Mouse (Mus musculus): ENCODE measurements around the gene Ube2f. TPM values are rescaled to one million over a fixed set of nuclear protein-coding genes. Genes with fewer than 3 reads are reported as not detected.

Gene Ube2f
- polyA plus RNA-seq, 1 experiment from 2014 or later = 59.2 TPM

- Histone ChIP-seq H3K4me3 (ENCODE audit: low read length) (no peak overlapping the region), H3K27me3 (replicated peaks; ENCODE audit: control insufficient read depth, insufficient read depth, low read length) (no peaks in the 10 kb centered on the region), H3K27ac (ENCODE audit: low read depth, low read length) (peak overlapping the region; percentile 85), H3K4me2 (ENCODE audit: low read length) (no peak overlapping the region), H3K4me1 (ENCODE audit: control insufficient read depth, insufficient read depth, low read depth, low read length) (peaks cover 20% of the 10 kb centered on the region), H3K9me3 (ENCODE audit: control insufficient read depth, low read length) (no peaks in the 10 kb centered on the region), H3K36me3 (ENCODE audit: control insufficient read depth, insufficient read depth, low read length) (no peaks in the 10 kb centered on the region), H3K9ac (ENCODE audit: low read depth, low read length) (no peak overlapping the region)
- WGBS = 84% methylated on average over 1 of the region's 1 CpGs
- ATAC-seq = 0 out of 2 replicates have a peak, but pooled peaks have one; percentile 10
Observed at GRCm38 (mm10) chr1:91211099-91211498, 39.0 kb upstream of the Ube2f start.

GRCm38 (mm10) chr1:91211591-91212008, 38.5 kb upstream of the Ube2f start:
- Histone ChIP-seq H3K9me3 (ENCODE audit: control insufficient read depth, low read length) (no peaks in the 10 kb centered on the region), H3K27me3 (replicated peaks; ENCODE audit: control insufficient read depth, insufficient read depth, low read length) (no peaks in the 10 kb centered on the region), H3K4me1 (ENCODE audit: control insufficient read depth, insufficient read depth, low read depth, low read length) (peaks cover 20% of the 10 kb centered on the region), H3K4me3 (ENCODE audit: low read length) (no peak overlapping the region), H3K27ac (ENCODE audit: low read depth, low read length) (peak overlapping the region; percentile 85), H3K4me2 (ENCODE audit: low read length) (no peak overlapping the region), H3K9ac (ENCODE audit: low read depth, low read length) (no peak overlapping the region), H3K36me3 (ENCODE audit: control insufficient read depth, insufficient read depth, low read length) (no peaks in the 10 kb centered on the region)
- 50% methylated on average over 7 of the region's 7 CpGs for WGBS
- ATAC-seq = peak; percentile 40

- Histone ChIP-seq H3K27me3 (replicated peaks; ENCODE audit: control insufficient read depth, insufficient read depth, low read length) (no peaks in the 10 kb centered on the region), H3K9me3 (ENCODE audit: control insufficient read depth, low read length) (no peaks in the 10 kb centered on the region), H3K27ac (ENCODE audit: low read depth, low read length) (no peak overlapping the region), H3K4me2 (ENCODE audit: low read length) (no peak overlapping the region), H3K4me1 (ENCODE audit: control insufficient read depth, insufficient read depth, low read depth, low read length) (peaks cover 13% of the 10 kb centered on the region), H3K4me3 (ENCODE audit: low read length) (no peak overlapping the region), H3K36me3 (ENCODE audit: control insufficient read depth, insufficient read depth, low read length) (no peaks in the 10 kb centered on the region), H3K9ac (ENCODE audit: low read depth, low read length) (no peak overlapping the region)
- WGBS = 95% methylated on average over 1 of the region's 1 CpGs
- no peak for ATAC-seq
Observed at GRCm38 (mm10) chr1:91215264-91215663, 34.8 kb upstream of the Ube2f start.

- no peak for ATAC-seq
- WGBS = 38% methylated on average over 1 of the region's 1 CpGs
- Histone ChIP-seq H3K9ac (ENCODE audit: low read depth, low read length) (no peak overlapping the region), H3K4me2 (ENCODE audit: low read length) (no peak overlapping the region), H3K27ac (ENCODE audit: low read depth, low read length) (no peak overlapping the region), H3K9me3 (ENCODE audit: control insufficient read depth, low read length) (no peaks in the 10 kb centered on the region), H3K36me3 (ENCODE audit: control insufficient read depth, insufficient read depth, low read length) (no peaks in the 10 kb centered on the region), H3K4me1 (ENCODE audit: control insufficient read depth, insufficient read depth, low read depth, low read length) (peaks cover 10% of the 10 kb centered on the region), H3K4me3 (ENCODE audit: low read length) (no peak overlapping the region), H3K27me3 (replicated peaks; ENCODE audit: control insufficient read depth, insufficient read depth, low read length) (no peaks in the 10 kb centered on the region)
Observed at GRCm38 (mm10) chr1:91215981-91216380, 34.1 kb upstream of the Ube2f start.

- no peaks in the 10 kb centered on the region for H3K36me3 ChIP-seq (ENCODE audit: control insufficient read depth, insufficient read depth, low read length)
- H3K4me1 ChIP-seq (ENCODE audit: control insufficient read depth, insufficient read depth, low read depth, low read length) = peaks cover 6% of the 10 kb centered on the region
- no peak overlapping the region for H3K27ac ChIP-seq (ENCODE audit: low read depth, low read length)
- H3K4me2 ChIP-seq (ENCODE audit: low read length) = no peak overlapping the region
- no peak for ATAC-seq
- H3K9me3 ChIP-seq (ENCODE audit: control insufficient read depth, low read length) = no peaks in the 10 kb centered on the region
- WGBS = 55% methylated on average over 10 of the region's 10 CpGs
- no peak overlapping the region for H3K4me3 ChIP-seq (ENCODE audit: low read length)
- H3K9ac ChIP-seq (ENCODE audit: low read depth, low read length) = no peak overlapping the region
- no peaks in the 10 kb centered on the region for H3K27me3 ChIP-seq (replicated peaks; ENCODE audit: control insufficient read depth, insufficient read depth, low read length)
Observed at GRCm38 (mm10) chr1:91216504-91217267, 33.4 kb upstream of the Ube2f start.

GRCm38 (mm10) chr1:91219641-91220321, 30.3 kb upstream of the Ube2f start:
- Histone ChIP-seq H3K4me3 (ENCODE audit: low read length) (no peak overlapping the region), H3K9ac (ENCODE audit: low read depth, low read length) (no peak overlapping the region), H3K27ac (ENCODE audit: low read depth, low read length) (no peak overlapping the region), H3K36me3 (ENCODE audit: control insufficient read depth, insufficient read depth, low read length) (no peaks in the 10 kb centered on the region), H3K9me3 (ENCODE audit: control insufficient read depth, low read length) (no peaks in the 10 kb centered on the region), H3K4me2 (ENCODE audit: low read length) (no peak overlapping the region), H3K4me1 (ENCODE audit: control insufficient read depth, insufficient read depth, low read depth, low read length) (no peaks in the 10 kb centered on the region), H3K27me3 (replicated peaks; ENCODE audit: control insufficient read depth, insufficient read depth, low read length) (no peaks in the 10 kb centered on the region)
- 90% methylated on average over 7 of the region's 7 CpGs for WGBS
- ATAC-seq = no peak

- ATAC-seq = no peak
- H3K4me1 ChIP-seq (ENCODE audit: control insufficient read depth, insufficient read depth, low read depth, low read length) = no peaks in the 10 kb centered on the region
- H3K9me3 ChIP-seq (ENCODE audit: control insufficient read depth, low read length) = no peaks in the 10 kb centered on the region
- no peak overlapping the region for H3K27ac ChIP-seq (ENCODE audit: low read depth, low read length)
- no peaks in the 10 kb centered on the region for H3K27me3 ChIP-seq (replicated peaks; ENCODE audit: control insufficient read depth, insufficient read depth, low read length)
- H3K9ac ChIP-seq (ENCODE audit: low read depth, low read length) = no peak overlapping the region
- no peaks in the 10 kb centered on the region for H3K36me3 ChIP-seq (ENCODE audit: control insufficient read depth, insufficient read depth, low read length)
- H3K4me3 ChIP-seq (ENCODE audit: low read length) = no peak overlapping the region
- H3K4me2 ChIP-seq (ENCODE audit: low read length) = no peak overlapping the region
- 90% methylated on average over 3 of the region's 3 CpGs for WGBS
Observed at GRCm38 (mm10) chr1:91220322-91220672, 29.8 kb upstream of the Ube2f start.

- Histone ChIP-seq H3K27me3 (replicated peaks; ENCODE audit: control insufficient read depth, insufficient read depth, low read length) (no peaks in the 10 kb centered on the region), H3K36me3 (ENCODE audit: control insufficient read depth, insufficient read depth, low read length) (no peaks in the 10 kb centered on the region), H3K9ac (ENCODE audit: low read depth, low read length) (no peak overlapping the region), H3K4me3 (ENCODE audit: low read length) (no peak overlapping the region), H3K27ac (ENCODE audit: low read depth, low read length) (no peak overlapping the region), H3K4me1 (ENCODE audit: control insufficient read depth, insufficient read depth, low read depth, low read length) (no peaks in the 10 kb centered on the region), H3K9me3 (ENCODE audit: control insufficient read depth, low read length) (no peaks in the 10 kb centered on the region), H3K4me2 (ENCODE audit: low read length) (no peak overlapping the region)
- ATAC-seq = no peak
- WGBS = 76% methylated on average over 4 of the region's 4 CpGs
Observed at GRCm38 (mm10) chr1:91226562-91226961, 23.5 kb upstream of the Ube2f start.

GRCm38 (mm10) chr1:91227381-91228054, 22.6 kb upstream of the Ube2f start:
- no peaks in the 10 kb centered on the region for H3K4me1 ChIP-seq (ENCODE audit: control insufficient read depth, insufficient read depth, low read depth, low read length)
- no peak overlapping the region for H3K9ac ChIP-seq (ENCODE audit: low read depth, low read length)
- H3K4me3 ChIP-seq (ENCODE audit: low read length) = no peak overlapping the region
- no peak overlapping the region for H3K27ac ChIP-seq (ENCODE audit: low read depth, low read length)
- 61% methylated on average over 15 of the region's 15 CpGs for WGBS
- H3K27me3 ChIP-seq (replicated peaks; ENCODE audit: control insufficient read depth, insufficient read depth, low read length) = no peaks in the 10 kb centered on the region
- no peak overlapping the region for H3K4me2 ChIP-seq (ENCODE audit: low read length)
- H3K36me3 ChIP-seq (ENCODE audit: control insufficient read depth, insufficient read depth, low read length) = no peaks in the 10 kb centered on the region
- ATAC-seq = no peak
- H3K9me3 ChIP-seq (ENCODE audit: control insufficient read depth, low read length) = no peaks in the 10 kb centered on the region
